In genomic region chr3:89631750-89632149, GRCm38 (mm10) we compare ENCODE assay signal across 15 mouse cellular contexts.
DNase-seq lines count a peak whose midpoint lies in the region; ATAC-seq and TF ChIP-seq lines count a peak whose summit lies in the region.
"Had no signal": no experiment of that assay in that cellular context is flagged by ENCODE, and none has a peak within 500 bp of the region (broad histone marks: within the 10 kb centered on the region; RNA-seq: fewer than 3 reads in every experiment).

No protein-coding gene starts in this region.

- no peak overlapping the region for H3K4me3 ChIP-seq in layer of hippocampus, adult 2 months
- no peak overlapping the region for H3K4me3 ChIP-seq in intestine, embryonic 14.5 days (ENCODE audit: low read depth, low read length)
- H3K4me3 ChIP-seq in limb, embryonic 15.5 days: no peak overlapping the region
- no peak overlapping the region for H3K4me3 ChIP-seq in stomach, postnatal 0 days (ENCODE audit: low read depth, low read length)
- H3K4me3 ChIP-seq in liver, embryonic 12.5 days: no peak overlapping the region
- H3K4me3 ChIP-seq: midbrain, embryonic 10.5 days; neural tube, embryonic 12.5 days had no signal

- DNase-seq in layer of hippocampus, adult 2 months (ENCODE audit: low spot score in 2 of 2): no peak
- DNase-seq in layer of hippocampus, adult 18-20 months (ENCODE audit: low spot score in 2 of 2): no peak
- no peak for DNase-seq in intestine, embryonic 14.5 days (ENCODE audit: low spot score)
- DNase-seq in stomach, postnatal 0 days (ENCODE audit: low spot score): no peak
- no peak for DNase-seq in left cerebral cortex, postnatal 14 days (ENCODE audit: low spot score in 2 of 2)
- DNase-seq: adrenal gland, postnatal 25 days; cerebellum, adult 18-20 months; right cerebral cortex, adult 18-20 months; thymus, adult 2 months had no signal

- no peaks in the 10 kb centered on the region for H3K9me3 ChIP-seq in intestine, embryonic 14.5 days (ENCODE audit: control insufficient read depth, low read length)
- H3K9me3 ChIP-seq in limb, embryonic 15.5 days: no peaks in the 10 kb centered on the region
- H3K9me3 ChIP-seq in stomach, postnatal 0 days (ENCODE audit: control insufficient read depth, low read length): no peaks in the 10 kb centered on the region
- no peaks in the 10 kb centered on the region for H3K9me3 ChIP-seq in liver, embryonic 12.5 days (replicated peaks)
- H3K9me3 ChIP-seq: midbrain, embryonic 10.5 days; neural tube, embryonic 12.5 days had no signal

- TF ChIP-seq CTCF in layer of hippocampus, adult 2 months (conservative IDR thresholded peaks at IDR 0.05): peak; percentile 33
- TF ChIP-seq CTCF in stomach, postnatal 0 days (IDR thresholded peaks at IDR 0.05; ENCODE audit: low read depth): peak; percentile 52

- H3K27me3 ChIP-seq in intestine, embryonic 14.5 days (replicated peaks; ENCODE audit: control insufficient read depth, insufficient read depth, low read length): no peaks in the 10 kb centered on the region
- no peaks in the 10 kb centered on the region for H3K27me3 ChIP-seq in limb, embryonic 15.5 days
- no peaks in the 10 kb centered on the region; the same call in 1 of the 2 replicates for H3K27me3 ChIP-seq in stomach, postnatal 0 days (ENCODE audit: control insufficient read depth, insufficient read depth, low read length)
- H3K27me3 ChIP-seq in liver, embryonic 12.5 days (replicated peaks): 0 out of 2 replicates have a peak, but pooled peaks cover 3% of the 10 kb centered on the region
- H3K27me3 ChIP-seq: neural tube, embryonic 12.5 days had no signal

- intact Hi-C loops in left cerebral cortex, postnatal 14 days (cut with DNase I): loop anchor here (5.0 kb wide), 1 partner anchor 41 kb away; no protein-coding TSS in a partner anchor

- no peak for TF ChIP-seq EP300 in stomach, postnatal 0 days (optimal IDR thresholded peaks at IDR 0.05)

- 41% methylated on average over 5 of the region's 5 CpGs for WGBS in intestine, embryonic 14.5 days
- WGBS in limb, embryonic 15.5 days: 54% methylated on average over 5 of the region's 5 CpGs
- 48% methylated on average over 5 of the region's 5 CpGs for WGBS in stomach, postnatal 0 days
- WGBS in liver, embryonic 12.5 days (ENCODE audit: insufficient replicate concordance): 70% methylated on average over 5 of the region's 5 CpGs

- no peak overlapping the region for H3K27ac ChIP-seq in layer of hippocampus, adult 2 months
- H3K27ac ChIP-seq in intestine, embryonic 14.5 days (ENCODE audit: low read depth): peak overlapping the region; percentile 75; the same call in 1 of the 2 replicates
- H3K27ac ChIP-seq in limb, embryonic 15.5 days: 0 out of 2 replicates have a peak overlapping the region, but pooled peaks have one; percentile 22
- 0 out of 2 replicates have a peak overlapping the region, but pooled peaks have one; percentile 9 for H3K27ac ChIP-seq in stomach, postnatal 0 days (replicated peaks)
- no peak overlapping the region for H3K27ac ChIP-seq in liver, embryonic 12.5 days
- H3K27ac ChIP-seq: hindbrain, embryonic 14.5 days; midbrain, embryonic 10.5 days; neural tube, embryonic 12.5 days had no signal

- no peaks in the 10 kb centered on the region for H3K36me3 ChIP-seq in intestine, embryonic 14.5 days (ENCODE audit: control insufficient read depth, insufficient read depth, low read length)
- no peaks in the 10 kb centered on the region for H3K36me3 ChIP-seq in limb, embryonic 15.5 days
- no peaks in the 10 kb centered on the region for H3K36me3 ChIP-seq in stomach, postnatal 0 days (ENCODE audit: control insufficient read depth, insufficient read depth, low read length)
- H3K36me3 ChIP-seq in liver, embryonic 12.5 days: no peaks in the 10 kb centered on the region
- H3K36me3 ChIP-seq: midbrain, embryonic 10.5 days; neural tube, embryonic 12.5 days had no signal

- peaks cover 30% of the 10 kb centered on the region for H3K4me1 ChIP-seq in intestine, embryonic 14.5 days (replicated peaks; ENCODE audit: control insufficient read depth, insufficient read depth, low read length)
- H3K4me1 ChIP-seq in limb, embryonic 15.5 days: peaks cover 3% of the 10 kb centered on the region; the same call in 1 of the 2 replicates
- no peaks in the 10 kb centered on the region for H3K4me1 ChIP-seq in stomach, postnatal 0 days (replicated peaks; ENCODE audit: control insufficient read depth, insufficient read depth)
- H3K4me1 ChIP-seq in liver, embryonic 12.5 days: no peaks in the 10 kb centered on the region

- H3K4me2 ChIP-seq in intestine, embryonic 14.5 days (ENCODE audit: low read length): no peak overlapping the region
- H3K4me2 ChIP-seq in limb, embryonic 15.5 days: no peak overlapping the region
- H3K4me2 ChIP-seq in stomach, postnatal 0 days (replicated peaks; ENCODE audit: low read depth): no peak overlapping the region
- no peak overlapping the region for H3K4me2 ChIP-seq in liver, embryonic 12.5 days
- H3K4me2 ChIP-seq: hindbrain, embryonic 14.5 days; liver, embryonic 11.5 days; neural tube, embryonic 12.5 days had no signal

- no peak overlapping the region for H3K9ac ChIP-seq in intestine, embryonic 14.5 days (ENCODE audit: low read length)
- H3K9ac ChIP-seq in limb, embryonic 15.5 days: no peak overlapping the region
- H3K9ac ChIP-seq in stomach, postnatal 0 days (ENCODE audit: low read length): no peak overlapping the region
- H3K9ac ChIP-seq in liver, embryonic 12.5 days: no peak overlapping the region
- H3K9ac ChIP-seq: hindbrain, embryonic 14.5 days; neural tube, embryonic 12.5 days had no signal

- peak; percentile 71; the same call in 1 of the 2 replicates for ATAC-seq in intestine, embryonic 14.5 days (replicated peaks; ENCODE audit: low FRiP score, low TSS enrichment, low read depth)
- no peak for ATAC-seq in limb, embryonic 15.5 days (ENCODE audit: insufficient number of reproducible peaks, low FRiP score, low TSS enrichment, low read depth)
- ATAC-seq in stomach, postnatal 0 days (ENCODE audit: low FRiP score, low TSS enrichment): peak; percentile 38; the same call in 1 of the 2 replicates
- no peak for ATAC-seq in liver, embryonic 12.5 days

Comparison
In these comparisons a context has a peak if more than half of its experiments do, and no peak if none do; other contexts are left out.
1. H3K27ac ChIP-seq: peak in intestine, embryonic 14.5 days (single experiment), limb, embryonic 15.5 days (single experiment) and stomach, postnatal 0 days (single experiment); none in layer of hippocampus, adult 2 months (single experiment) and liver, embryonic 12.5 days (single experiment).
2. ATAC-seq: peak in intestine, embryonic 14.5 days (single experiment) and stomach, postnatal 0 days (single experiment); none in limb, embryonic 15.5 days (single experiment) and liver, embryonic 12.5 days (single experiment).